Mouse (Mus musculus) layer of hippocampus, postnatal 14 days (tissue): ENCODE results near the gene Vps25. TPM values are rescaled to one million over a fixed set of nuclear protein-coding genes. Genes with fewer than 3 reads are reported as not detected.
A peak's percentile ranks its signal among the peaks of the same experiment; 100 is the strongest.

Experiments used
- DNase-seq, 2 experiments: peaks; one replicate each; pipeline ENCODE4 v3.0.0; 2021 to 2022; ENCODE audit warnings: low spot score in 2 of 2, mixed read lengths in 1 of 2
- total RNA-seq, 2 experiments: library from RNA; stranded (reverse); gene quantifications; 2 replicates each; pipeline ENCODE4 v1.2.3; 2021

Gene Vps25
- total RNA-seq, 2 experiments from 2014 or later = 72.3 to 80.9 TPM

- DNase-seq = no peak
These were observed 16.1 kb downstream of the Vps25 start for GRCm38 (mm10) chr11:101269577-101270116.

- no peak for DNase-seq
These were observed 18.9 kb downstream of the Vps25 start for GRCm38 (mm10) chr11:101272446-101272845.

GRCm38 (mm10) chr11:101275309-101275708 is 21.8 kb downstream of the Vps25 start:
- DNase-seq = no peak

- DNase-seq = no peak
These were observed 23.0 kb downstream of the Vps25 start for GRCm38 (mm10) chr11:101276319-101277070.

- DNase-seq = peak in 1 of 2 experiments; percentile 34
These were observed 24.1 kb downstream of the Vps25 start for GRCm38 (mm10) chr11:101277381-101278222.

- DNase-seq = peak; percentile 84 to 91
These were observed 25.0 kb downstream of the Vps25 start, which contains the start of the genes Cntd1 and Coa3 for GRCm38 (mm10) chr11:101278223-101279192. Gene Cntd1, plus strand, starts transcription at chr11:101279012. Gene Coa3, minus strand, starts transcription at chr11:101279114.

- no peak for DNase-seq
These were observed 25.7 kb downstream of the Vps25 start for GRCm38 (mm10) chr11:101279193-101279569.

GRCm38 (mm10) chr11:101280837-101281236 is 27.3 kb downstream of the Vps25 start:
- DNase-seq = no peak

- DNase-seq = no peak
These were observed 29.4 kb downstream of the Vps25 start for GRCm38 (mm10) chr11:101282896-101283295.

- no peak for DNase-seq
These were observed 30.3 kb downstream of the Vps25 start for GRCm38 (mm10) chr11:101283805-101284204.

- DNase-seq = no peak
These were observed 33.8 kb downstream of the Vps25 start for GRCm38 (mm10) chr11:101287306-101287705.

- DNase-seq = no peak
These were observed 37.7 kb downstream of the Vps25 start for GRCm38 (mm10) chr11:101291231-101291630.

GRCm38 (mm10) chr11:101295191-101295590 is 41.7 kb downstream of the Vps25 start:
- DNase-seq = no peak

- no peak for DNase-seq
These were observed 47.4 kb downstream of the Vps25 start for GRCm38 (mm10) chr11:101300881-101301280.

- DNase-seq = no peak
These were observed 47.9 kb downstream of the Vps25 start for GRCm38 (mm10) chr11:101301299-101302003.

- DNase-seq = peak; percentile 95 to 97
These were observed 48.7 kb downstream of the Vps25 start, which contains the start of gene Becn1 for GRCm38 (mm10) chr11:101302004-101302798. Gene Becn1, minus strand, starts transcription at chr11:101302286.

GRCm38 (mm10) chr11:101307744-101308143 is 54.2 kb downstream of the Vps25 start:
- DNase-seq = no peak
